Mouse (Mus musculus) neural tube, embryonic 14.5 days (tissue): ENCODE measurements around the gene Rnf43. TPM values are rescaled to one million over a fixed set of nuclear protein-coding genes. Genes with fewer than 3 reads are reported as not detected.
A peak's percentile ranks its signal among the peaks of the same experiment; 100 is the strongest.

Experiments
- ATAC-seq: fragments of 200-750 bp; cut with Nextera tagmentation; 2 replicates; pipeline ENCODE4 v1.8.0; 2017; ENCODE audit warnings: low read depth, mild to moderate bottlenecking, moderate TSS enrichment, moderate library complexity
- H3K27ac ChIP-seq: fragments of 300-500 bp; sonication (generic); 2 replicates; pipeline ENCODE4 v1.5.1; 2014; ENCODE audit warnings: low read depth, mild to moderate bottlenecking, control low read depth, low read length, moderate library complexity, mixed read lengths
- H3K27me3 ChIP-seq: fragments of 300-500 bp; sonication (generic); 2 replicates; pipeline ENCODE4 v1.6.1; 2014; ENCODE audit warnings: low read length; ENCODE audit not compliant: control insufficient read depth, insufficient read depth
- H3K36me3 ChIP-seq: fragments of 300-500 bp; sonication (generic); 2 replicates; pipeline ENCODE4 v1.6.1; 2014; ENCODE audit warnings: low read length, mixed read lengths; ENCODE audit not compliant: control insufficient read depth, insufficient read depth
- H3K4me1 ChIP-seq: fragments of 300-500 bp; sonication (generic); 2 replicates; pipeline ENCODE4 v1.6.1; 2014; ENCODE audit warnings: low read length; ENCODE audit not compliant: control insufficient read depth, insufficient read depth
- H3K4me2 ChIP-seq: fragments of 300-500 bp; sonication (generic); 2 replicates; pipeline ENCODE4 v1.6.1; 2014; ENCODE audit warnings: mild to moderate bottlenecking, low read depth, low read length, control low read depth
- H3K4me3 ChIP-seq: fragments of 300-500 bp; sonication (generic); 2 replicates; pipeline ENCODE4 v1.5.1; 2014; ENCODE audit warnings: low read depth, low read length, control low read depth, mixed read lengths
- H3K9ac ChIP-seq: fragments of 300-500 bp; sonication (generic); replicated peaks from 2 replicates; pipeline ENCODE4 v1.6.1; 2014; ENCODE audit warnings: low read depth, mild to moderate bottlenecking, control low read depth, low read length, mixed read lengths
- H3K9me3 ChIP-seq: fragments of 300-500 bp; sonication (generic); 2 replicates; pipeline ENCODE4 v1.6.1; 2016; ENCODE audit warnings: low read length; ENCODE audit not compliant: control insufficient read depth
- WGBS: fragments of 180-500 bp; shearing (Covaris S2); extraction: QIAGEN DNeasy Blood & Tissue Kit; methylation state at CpG from one replicate; pipeline ENCODE4 v1.1.7; 2014; 5-methylcytosine and 5-hydroxymethylcytosine counted together
- polyA plus RNA-seq: library from polyadenylated mRNA; unstranded; fragments of >200 nt; fragmentation: Nextera tagmentation; extraction: Ambion mirVana; gene quantifications from 2 replicates; pipeline ENCODE4 v1.2.1, GENCODE M21; 2014

Rnf43 gene
- polyA plus RNA-seq, 1 experiment from 2014 or later: 0.71 TPM

- ATAC-seq: no peak
- 92% methylated on average over 25 of the region's 25 CpGs for WGBS
- Histone ChIP-seq H3K27me3 (peaks cover 2% of the 10 kb centered on the region; the same call in 1 of the 2 replicates), H3K36me3 (no peaks in the 10 kb centered on the region), H3K4me2 (no peak overlapping the region), H3K9me3 (no peaks in the 10 kb centered on the region), H3K27ac (no peak overlapping the region), H3K9ac (no peak overlapping the region), H3K4me3 (no peak overlapping the region), H3K4me1 (peaks cover 13% of the 10 kb centered on the region; the same call in 1 of the 2 replicates)
These were observed 94.8 kb downstream of the Rnf43 start for GRCm38 (mm10) chr11:87757001-87757954.

DNA sequence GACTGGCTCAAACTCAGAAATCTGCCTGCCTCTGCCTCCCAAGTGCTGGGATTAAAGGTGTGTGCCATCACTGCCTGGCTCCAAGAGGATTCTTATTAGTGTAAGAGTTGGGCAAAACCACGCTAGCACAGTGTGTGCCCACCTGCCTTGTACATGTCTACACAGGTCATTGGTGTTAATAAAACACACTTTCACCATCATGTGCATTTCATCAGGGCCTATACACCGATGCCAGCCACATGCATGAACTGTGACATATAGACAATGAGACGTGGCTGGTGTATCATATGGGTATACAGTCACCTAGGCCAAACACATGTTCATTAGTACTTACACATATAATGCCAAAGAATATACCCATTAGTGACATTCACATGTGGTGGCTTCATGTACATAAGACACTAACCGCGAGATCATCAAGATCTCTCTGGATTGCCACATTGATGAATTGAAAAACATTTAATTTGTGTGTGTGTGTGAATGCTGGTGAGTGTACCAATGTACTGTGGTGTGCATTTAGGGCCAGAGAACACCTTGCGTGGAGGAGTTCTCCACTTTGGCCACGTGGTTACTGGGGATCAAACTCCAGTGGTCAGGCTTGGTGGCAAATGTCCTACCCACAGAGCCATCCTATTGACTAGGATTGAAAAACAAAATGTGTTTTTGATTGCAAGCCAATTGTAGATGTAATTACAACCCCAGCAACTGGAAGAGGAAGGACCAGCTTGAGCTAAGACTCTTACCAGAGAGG is 95.8 kb downstream of the Rnf43 start:
- Histone ChIP-seq H3K27me3 (peaks cover 3% of the 10 kb centered on the region; the same call in 1 of the 2 replicates), H3K9ac (no peak overlapping the region), H3K27ac (no peak overlapping the region), H3K4me1 (peaks cover 22% of the 10 kb centered on the region; the same call in 1 of the 2 replicates), H3K36me3 (no peaks in the 10 kb centered on the region), H3K4me2 (no peak overlapping the region), H3K4me3 (no peak overlapping the region), H3K9me3 (no peaks in the 10 kb centered on the region)
- WGBS: 84% methylated on average over 7 of the region's 7 CpGs
- no peak for ATAC-seq

DNA sequence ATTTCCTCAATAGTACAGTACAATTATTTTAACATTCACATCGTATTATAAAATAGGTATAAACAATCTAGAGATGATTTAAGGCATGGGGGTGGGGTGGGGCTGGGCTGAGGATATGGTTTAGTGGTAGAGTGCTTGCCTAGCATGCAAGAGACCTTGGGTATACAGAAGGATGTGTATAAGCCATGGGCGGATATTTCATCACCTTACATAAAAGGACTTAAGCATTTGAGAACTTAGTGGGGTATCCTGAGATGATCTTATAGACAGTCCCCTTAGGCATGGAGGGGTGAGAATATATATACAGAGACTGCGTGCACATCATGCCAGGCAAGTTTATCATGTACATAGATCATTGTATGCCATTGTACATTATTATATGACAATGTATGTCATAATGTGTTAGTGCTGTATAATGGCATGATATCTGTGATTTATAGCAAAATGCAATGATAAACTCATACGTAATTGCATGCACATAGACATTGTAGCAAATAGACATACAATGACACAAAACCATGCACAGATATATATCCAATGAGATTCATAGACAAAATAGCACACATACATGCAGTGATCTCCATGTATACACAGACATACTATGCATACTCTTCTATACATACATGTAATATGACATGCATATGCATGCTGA is 96.6 kb downstream of the Rnf43 start:
- WGBS: 76% methylated on average over 4 of the region's 4 CpGs
- Histone ChIP-seq H3K27ac (no peak overlapping the region), H3K27me3 (peaks cover 3% of the 10 kb centered on the region; the same call in 1 of the 2 replicates), H3K9me3 (no peaks in the 10 kb centered on the region), H3K4me3 (no peak overlapping the region), H3K4me1 (peaks cover 22% of the 10 kb centered on the region; the same call in 1 of the 2 replicates), H3K9ac (no peak overlapping the region), H3K4me2 (no peak overlapping the region), H3K36me3 (no peaks in the 10 kb centered on the region)
- no peak for ATAC-seq

GRCm38 (mm10) chr11:87759609-87760005 is 97.1 kb downstream of the Rnf43 start:
- Histone ChIP-seq H3K9ac (no peak overlapping the region), H3K27me3 (peaks cover 4% of the 10 kb centered on the region; the same call in 1 of the 2 replicates), H3K4me3 (no peak overlapping the region; the same call in 1 of the 2 replicates), H3K36me3 (no peaks in the 10 kb centered on the region), H3K4me1 (peaks cover 24% of the 10 kb centered on the region; the same call in 1 of the 2 replicates), H3K9me3 (no peaks in the 10 kb centered on the region), H3K4me2 (peak overlapping the region; percentile 94; the same call in 1 of the 2 replicates), H3K27ac (peak overlapping the region; percentile 75)
- ATAC-seq: no peak
- 3% methylated on average over 3 of the region's 3 CpGs for WGBS

GRCm38 (mm10) chr11:87760301-87761081 is 98.0 kb downstream of the Rnf43 start, which contains the start of gene Tspoap1:
Tspoap1 (plus strand) TSS chr11:87760541.
- Histone ChIP-seq H3K4me2 (peak within 1 kb of the TSS; percentile 94), H3K9ac (peak within 1 kb of the TSS; percentile 66), H3K9me3 (no peaks in the 10 kb centered on the region), H3K36me3 (no peaks in the 10 kb centered on the region), H3K4me1 (peaks cover 32% of the 10 kb centered on the region; the same call in 1 of the 2 replicates), H3K4me3 (peak within 1 kb of the TSS; percentile 69), H3K27ac (peak within 1 kb of the TSS; percentile 75), H3K27me3 (peaks cover 6% of the 10 kb centered on the region; the same call in 1 of the 2 replicates)
- ATAC-seq: peak; percentile 78
- 4% methylated on average over 23 of the region's 23 CpGs for WGBS

DNA sequence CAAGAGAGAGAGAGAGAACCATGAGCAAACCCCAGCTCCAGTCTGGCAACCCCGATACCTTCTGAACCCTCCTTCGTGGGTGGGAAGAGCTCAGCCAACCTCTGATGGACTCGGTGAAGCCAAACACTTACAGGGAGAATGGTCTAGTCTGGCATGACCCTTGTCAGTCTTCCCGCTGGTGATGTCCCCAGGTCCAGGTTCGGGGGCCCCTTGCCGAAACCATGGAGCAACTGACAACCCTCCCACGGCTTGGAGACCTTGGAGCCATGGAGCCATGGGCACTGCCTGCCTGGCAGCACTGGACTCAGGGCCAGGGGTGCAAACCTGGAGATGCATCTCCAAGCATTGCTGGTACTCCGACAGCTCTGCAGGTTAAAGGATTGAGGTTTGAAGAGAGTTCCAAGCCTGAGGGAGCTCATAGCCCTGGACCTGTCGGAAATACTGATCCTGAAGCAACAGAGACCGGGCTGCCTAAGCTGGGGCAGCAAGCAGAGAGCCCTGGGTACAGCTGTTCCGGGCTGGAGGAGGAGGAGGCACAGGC is 98.7 kb downstream of the Rnf43 start:
- H3K4me2 ChIP-seq: peak overlapping the region; percentile 94
- ATAC-seq: no peak
- H3K36me3 ChIP-seq: no peaks in the 10 kb centered on the region
- no peaks in the 10 kb centered on the region for H3K9me3 ChIP-seq
- H3K9ac ChIP-seq: peak overlapping the region; percentile 66
- no peak overlapping the region for H3K27ac ChIP-seq
- H3K4me1 ChIP-seq: peaks cover 32% of the 10 kb centered on the region; the same call in 1 of the 2 replicates
- H3K4me3 ChIP-seq: peak overlapping the region; percentile 69
- H3K27me3 ChIP-seq: peaks cover 6% of the 10 kb centered on the region; the same call in 1 of the 2 replicates
- 57% methylated on average over 11 of the region's 11 CpGs for WGBS

DNA sequence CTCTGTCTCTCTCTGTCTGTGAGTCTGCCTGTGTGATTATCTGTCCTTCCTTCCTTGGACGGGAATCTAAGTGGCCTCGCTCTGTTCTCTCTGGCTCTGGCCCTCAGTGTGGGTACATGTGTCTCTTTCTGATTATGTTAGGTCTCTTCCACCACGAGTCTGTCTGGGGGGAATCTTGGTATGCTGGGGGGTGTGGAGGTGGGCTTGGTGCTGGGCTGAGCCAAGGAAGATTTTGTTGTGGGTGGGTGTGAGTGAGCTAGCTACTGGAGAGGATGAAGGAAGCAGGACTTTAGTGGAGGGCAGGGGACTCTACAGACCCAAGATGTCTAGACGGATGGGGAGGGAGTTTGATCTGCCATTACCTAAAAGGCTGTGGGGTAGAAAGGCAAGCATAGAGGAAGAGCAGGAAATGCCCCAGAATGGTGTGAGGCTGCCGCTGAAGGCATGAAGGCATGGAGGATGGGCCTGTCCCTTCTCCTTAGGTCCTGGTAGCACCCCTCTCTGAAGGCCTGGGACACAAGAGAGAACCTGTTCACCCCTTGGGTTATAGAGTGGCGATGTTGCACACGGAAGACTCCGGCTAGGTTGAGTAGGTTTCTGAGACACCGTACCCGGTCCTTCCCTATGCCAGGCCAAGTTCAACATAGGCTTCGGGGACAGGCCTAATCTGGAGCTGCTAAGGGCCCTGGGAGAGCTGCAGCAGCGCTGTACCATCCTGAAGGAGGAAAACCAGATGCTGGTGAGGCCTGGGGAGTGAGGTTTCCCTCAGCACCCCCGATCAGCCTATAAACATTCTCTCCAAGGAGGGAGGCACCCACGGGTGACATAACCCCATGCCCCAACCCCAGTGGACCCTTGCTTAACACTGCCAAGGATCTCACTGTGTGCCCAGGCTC is 99.5 kb downstream of the Rnf43 start:
- no peak for ATAC-seq
- H3K9ac ChIP-seq: peak overlapping the region; percentile 66
- 78% methylated on average over 14 of the region's 14 CpGs for WGBS
- no peak overlapping the region for H3K27ac ChIP-seq
- peaks cover 6% of the 10 kb centered on the region; the same call in 1 of the 2 replicates for H3K27me3 ChIP-seq
- H3K4me1 ChIP-seq: peaks cover 32% of the 10 kb centered on the region; the same call in 1 of the 2 replicates
- peak overlapping the region; percentile 94 for H3K4me2 ChIP-seq
- no peaks in the 10 kb centered on the region for H3K36me3 ChIP-seq
- H3K4me3 ChIP-seq: peak overlapping the region; percentile 69
- H3K9me3 ChIP-seq: no peaks in the 10 kb centered on the region
